Mouse (Mus musculus) heart, adult 9 months (tissue): ENCODE measurements around the gene Stxbp6.

Experiments used
- DNase-seq, 2 experiments: peaks; one replicate each; pipeline ENCODE4 v3.0.0; 2022; ENCODE audit warnings: low spot score in 2 of 2

Stxbp6 gene

DNA sequence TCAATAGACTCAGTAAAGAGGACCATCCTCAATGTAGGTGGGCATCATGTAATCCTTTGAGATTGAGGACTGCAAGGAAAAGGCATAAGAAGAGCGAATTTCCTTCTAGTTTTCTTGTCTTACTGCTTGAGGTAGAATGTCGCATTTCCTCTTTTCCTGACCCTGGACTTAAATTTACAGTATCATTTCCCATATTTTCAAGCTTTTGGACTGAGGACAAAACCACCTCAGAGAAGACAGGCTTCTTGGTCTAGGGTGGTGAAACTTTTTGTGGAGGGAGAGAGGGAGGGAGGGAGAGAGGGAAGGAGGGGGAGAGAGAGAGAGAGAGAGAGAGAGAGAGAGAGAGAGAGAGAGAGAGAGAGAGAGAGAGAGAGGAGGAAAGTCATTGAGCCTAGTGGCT lies 155.6 kb downstream of the Stxbp6 start:
- no peak for DNase-seq

DNA sequence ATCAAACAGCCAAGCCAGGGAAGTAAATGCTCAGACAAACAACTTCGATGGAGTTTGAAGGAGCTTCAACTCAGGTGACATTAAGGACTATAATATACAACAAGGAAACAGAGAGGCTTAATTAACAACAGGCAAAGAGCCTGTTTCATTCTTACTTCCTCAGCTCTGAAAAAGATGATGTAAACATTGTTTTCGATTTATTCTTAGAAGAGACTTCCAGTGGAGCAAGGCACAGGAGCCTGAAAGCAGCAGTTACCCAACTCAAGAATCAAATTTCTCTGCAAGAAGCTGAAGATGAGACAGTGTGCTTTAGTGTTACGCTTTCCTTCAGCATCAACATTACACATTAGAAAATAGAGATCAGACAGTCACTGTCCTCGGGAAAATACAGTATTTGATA lies 160.7 kb downstream of the Stxbp6 start:
- no peak for DNase-seq

DNA sequence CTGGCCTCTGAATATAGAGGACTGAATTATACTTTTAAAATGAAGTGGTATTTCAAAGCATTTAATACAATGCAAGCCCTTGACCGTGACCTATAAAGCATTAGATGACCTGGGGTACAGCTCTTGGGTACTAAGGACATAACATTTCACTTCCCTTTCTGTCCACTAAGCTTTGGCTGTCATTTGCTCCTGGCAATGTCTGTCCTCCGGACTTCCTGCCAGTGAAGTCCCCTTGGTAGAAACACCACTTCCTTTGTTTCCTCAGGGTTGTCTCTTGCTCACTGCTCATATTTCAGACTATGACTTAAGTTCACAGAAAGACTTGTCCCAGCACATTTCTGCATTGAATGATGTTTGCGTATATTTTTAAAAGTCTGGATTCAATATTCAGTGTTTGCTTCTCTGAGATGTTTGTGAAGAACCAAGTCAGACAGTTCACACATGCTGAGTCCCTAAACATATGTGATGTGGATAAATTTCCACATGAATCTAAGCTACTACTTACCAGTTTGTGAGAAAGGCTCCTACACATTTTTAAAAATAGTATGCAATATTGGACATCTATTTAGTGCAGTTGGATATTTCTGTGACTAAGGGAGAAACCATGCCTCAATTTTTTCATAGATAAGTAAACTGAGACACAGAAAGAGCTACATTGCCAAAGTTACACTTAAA lies 166.3 kb downstream of the Stxbp6 start:
- peak in 1 of 2 experiments; percentile 23 for DNase-seq

DNA sequence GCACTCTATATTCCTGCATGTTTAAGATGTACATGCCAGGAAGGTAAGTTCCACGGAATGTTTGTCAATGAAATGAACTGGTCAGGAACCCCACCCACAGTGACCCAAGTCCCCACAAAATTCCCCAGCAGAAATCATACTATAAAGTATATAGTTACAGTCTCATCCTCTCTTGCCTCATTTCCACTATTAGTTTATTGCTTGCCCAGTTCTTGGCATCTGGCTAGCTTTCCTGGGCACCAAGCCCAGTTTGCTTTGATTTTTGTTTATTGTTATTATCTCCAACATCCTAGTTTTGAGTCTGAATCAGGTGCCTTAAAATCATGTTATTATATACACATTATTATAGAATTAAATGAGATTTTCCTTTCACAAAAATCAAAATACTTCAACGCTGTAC lies 168.5 kb downstream of the Stxbp6 start:
- DNase-seq, result no peak

DNA sequence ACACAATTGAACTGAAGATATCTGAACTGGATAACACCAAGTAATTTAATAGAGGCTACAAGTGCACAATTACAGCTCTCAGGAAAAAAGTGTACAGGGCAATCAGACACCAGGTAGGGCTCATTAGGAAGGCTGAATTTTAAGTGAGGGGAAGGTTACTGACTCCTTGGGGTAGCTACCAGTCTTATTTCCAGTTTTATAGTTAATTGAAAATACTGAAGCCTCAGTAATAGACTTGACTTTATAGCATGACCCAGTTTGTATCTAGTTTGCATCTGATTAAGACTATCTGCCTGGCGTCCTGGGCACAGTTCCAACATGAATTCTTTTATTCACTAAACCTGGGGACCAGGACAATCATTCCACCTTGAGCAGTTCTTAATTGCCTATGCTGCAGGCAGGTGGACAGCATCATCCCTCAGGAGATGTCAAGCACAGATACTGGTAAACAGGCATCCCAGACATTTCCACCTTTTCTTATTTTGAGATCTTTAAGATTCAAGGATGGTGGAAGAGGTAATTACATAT lies 171.2 kb downstream of the Stxbp6 start:
- no peak for DNase-seq

DNA sequence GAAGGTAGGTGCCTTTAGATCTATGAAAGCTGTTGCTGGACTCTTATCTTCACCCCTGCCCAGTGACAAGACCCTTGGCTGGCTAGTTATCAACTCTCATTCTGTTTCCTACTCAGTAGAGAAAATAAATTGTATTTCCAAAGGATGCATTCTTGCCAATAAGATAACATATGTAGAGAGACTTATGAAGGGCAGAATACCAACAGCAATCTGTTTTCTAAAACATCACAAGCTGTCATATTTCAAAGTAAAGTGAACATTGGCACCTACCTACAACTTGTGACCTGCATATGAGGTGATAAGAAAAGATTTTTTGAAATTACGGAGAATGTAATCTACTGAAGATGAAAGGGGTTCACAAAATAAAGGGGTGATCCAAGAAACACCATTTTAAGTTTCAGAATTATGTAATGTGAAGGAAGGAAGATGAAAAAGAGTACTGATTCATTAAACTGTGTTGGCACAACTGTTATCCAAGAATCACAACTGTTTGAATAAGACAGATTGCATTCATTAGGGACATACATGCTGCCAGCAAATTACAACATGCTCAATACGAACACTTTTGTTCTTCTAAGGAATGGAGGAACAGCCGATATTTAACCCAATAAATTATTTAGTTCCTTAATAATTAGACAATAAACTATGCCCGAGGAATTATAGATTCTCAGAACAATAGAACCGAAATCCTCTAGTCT lies 175.2 kb downstream of the Stxbp6 start:
- no peak for DNase-seq

DNA sequence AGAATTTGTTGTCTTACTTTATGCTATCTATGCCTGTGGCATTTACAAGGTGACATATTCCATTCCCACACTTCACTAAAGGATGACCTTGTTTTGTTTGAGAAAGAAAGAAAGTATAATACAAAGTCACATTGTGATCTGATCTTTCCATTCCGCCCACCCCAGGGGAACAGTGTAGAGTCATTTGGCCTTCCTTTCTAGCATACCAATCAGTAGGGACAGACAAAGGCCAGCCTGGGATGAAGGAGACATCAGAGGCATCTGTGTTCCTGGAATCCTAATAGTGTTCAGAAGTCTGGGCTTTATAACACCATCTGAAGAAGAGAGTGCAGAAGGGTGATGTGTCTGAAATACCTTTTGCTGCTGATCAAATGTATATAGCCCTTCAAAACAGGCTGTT lies 178.0 kb downstream of the Stxbp6 start:
- DNase-seq, result no peak

DNA sequence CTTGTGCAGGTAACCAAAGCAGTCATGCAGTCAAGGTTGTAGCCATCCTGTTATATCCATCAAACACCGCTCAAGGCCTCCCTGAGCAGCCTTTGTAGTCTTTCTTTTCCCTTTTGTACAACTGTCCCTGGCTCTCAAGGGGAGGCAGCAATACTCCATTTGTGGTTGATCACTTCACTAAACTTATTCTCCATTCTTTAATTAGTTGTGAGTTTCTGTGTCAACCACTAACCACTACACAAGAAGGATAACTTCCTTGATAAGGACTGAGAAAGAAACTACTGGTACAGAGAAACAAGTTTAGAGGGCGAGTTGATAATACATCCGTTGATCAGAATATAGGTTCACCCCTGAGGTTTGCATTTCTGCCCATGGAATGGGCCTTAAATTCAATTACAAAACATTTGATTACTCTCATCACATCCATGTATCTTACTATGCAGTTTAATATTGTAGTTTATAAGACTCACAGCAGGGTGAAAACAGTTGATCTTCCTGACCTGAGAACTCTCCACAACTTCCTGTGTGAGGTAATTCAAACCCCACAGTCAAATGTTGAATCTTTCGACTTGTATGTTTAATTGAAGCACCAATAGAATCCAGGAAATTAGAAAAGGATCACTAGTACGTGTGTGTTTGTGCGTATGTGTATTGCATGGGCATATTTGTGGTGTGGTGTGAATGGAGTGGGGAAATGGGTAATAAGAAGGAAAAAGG lies 184.7 kb downstream of the Stxbp6 start:
- DNase-seq, result no peak

DNA sequence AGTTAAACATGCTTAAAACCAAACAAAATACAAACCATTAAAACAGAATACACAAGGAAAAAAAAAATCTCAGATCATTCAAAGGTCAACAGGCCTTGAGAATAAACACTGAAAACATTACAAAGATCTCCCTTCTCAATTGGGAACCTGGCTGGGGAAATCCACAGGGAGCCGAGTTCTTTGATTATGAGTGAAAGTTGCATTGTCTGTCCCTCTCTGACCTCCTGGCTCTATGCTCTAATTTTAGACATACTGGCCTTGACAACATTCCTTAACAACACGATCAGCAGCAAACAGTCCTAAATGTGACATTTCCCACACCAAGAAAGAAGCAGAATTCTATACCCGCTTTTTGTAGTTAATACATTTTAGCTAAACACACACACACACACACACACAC lies 187.7 kb downstream of the Stxbp6 start:
- DNase-seq, result peak in 1 of 2 experiments; percentile 15

DNA sequence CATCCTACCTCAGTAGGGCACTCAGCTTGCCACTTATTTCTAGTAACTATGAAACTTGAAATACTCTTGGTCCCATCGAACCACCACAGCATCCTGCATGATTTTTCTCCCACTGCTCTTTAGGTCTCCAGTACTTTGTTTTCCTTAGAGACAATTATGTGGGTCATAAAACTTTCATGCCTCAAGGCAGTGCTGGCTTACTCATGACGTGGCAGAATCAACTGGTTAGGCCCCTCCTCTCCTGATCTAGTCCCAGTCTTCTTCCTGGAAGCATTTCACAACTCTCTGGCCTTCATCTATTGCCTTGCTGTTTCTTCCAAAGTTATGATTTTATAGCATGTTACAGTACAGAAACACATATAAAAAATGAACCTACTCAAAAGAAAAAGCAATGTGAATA lies 201.8 kb downstream of the Stxbp6 start:
- DNase-seq, result no peak

DNA sequence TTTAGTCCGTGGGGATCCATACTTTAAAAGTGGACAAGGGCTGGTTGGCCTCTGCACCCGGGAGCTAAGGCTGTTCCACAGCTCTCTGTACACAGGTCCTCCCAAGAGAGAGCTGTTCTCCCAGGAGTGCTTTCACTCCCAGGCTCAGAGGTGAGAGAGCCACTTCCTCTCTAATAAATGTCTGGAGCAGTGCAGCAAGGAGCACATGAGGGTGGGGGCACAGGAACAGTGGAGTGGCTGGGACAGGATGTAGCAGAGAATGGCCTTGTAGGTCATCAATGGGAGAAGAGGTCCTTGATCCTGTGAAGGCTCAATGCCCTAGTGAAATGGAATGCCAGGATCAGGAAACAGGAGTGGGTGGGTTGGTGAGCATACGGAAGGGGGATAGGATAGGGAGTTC lies 209.1 kb downstream of the Stxbp6 start:
- peak; percentile 12 to 27 for DNase-seq

DNA sequence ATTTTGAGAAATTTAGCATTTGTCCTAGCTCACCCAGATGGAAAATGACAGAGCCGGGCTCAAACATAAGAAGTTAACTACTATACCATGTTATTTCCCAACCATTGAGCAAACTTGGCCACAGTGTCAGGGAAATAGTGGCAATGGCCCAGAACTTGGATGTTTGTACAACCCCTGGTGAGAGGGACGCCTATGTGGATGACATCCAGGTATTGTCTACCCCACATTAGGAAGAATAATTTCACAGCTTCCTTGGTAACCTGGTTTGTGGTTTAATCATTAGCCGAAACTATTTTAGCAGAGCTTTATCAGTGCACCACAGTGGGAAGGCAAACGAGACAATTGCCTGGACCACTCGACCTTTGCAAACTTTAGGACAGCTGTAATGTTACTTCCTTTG lies 215.1 kb downstream of the Stxbp6 start:
- DNase-seq, result peak; percentile 71 to 90

DNA sequence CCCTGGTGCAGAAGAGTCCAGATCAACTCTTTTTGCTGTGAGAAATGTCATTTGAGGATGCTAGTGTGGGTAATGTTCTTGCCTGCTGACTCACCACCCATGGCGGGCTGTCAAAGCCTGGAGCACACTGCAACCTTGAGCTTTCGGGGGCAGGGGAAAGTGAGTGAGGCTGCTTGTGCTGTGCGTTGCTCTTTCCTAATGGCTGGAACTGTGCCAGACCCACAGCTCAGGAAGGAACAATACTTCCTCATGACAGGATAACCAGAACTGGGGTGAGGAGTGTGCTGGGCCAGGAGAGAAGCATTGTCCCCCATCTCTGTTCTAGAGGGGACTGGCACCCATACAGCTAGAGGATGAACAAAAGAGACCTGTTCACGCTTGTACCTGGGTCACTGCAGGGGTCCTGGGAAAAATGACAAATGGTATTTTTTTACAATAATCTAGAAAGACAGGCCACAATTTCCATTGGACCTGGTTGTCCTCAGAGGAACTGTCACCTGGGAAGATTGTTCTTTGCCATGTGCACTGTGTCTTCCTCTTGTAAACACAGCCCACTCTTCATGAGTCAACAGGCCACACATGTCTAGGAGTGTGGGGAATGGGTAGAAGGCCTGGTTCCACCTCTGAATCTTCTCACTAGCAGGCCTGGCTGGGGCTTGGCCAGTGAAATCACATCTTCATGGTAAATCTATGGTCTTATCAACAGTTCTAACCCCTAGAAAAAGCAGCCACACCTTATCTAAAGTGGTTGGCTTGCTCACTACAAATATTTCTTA lies 216.2 kb downstream of the Stxbp6 start:
- peak; percentile 79 to 84 for DNase-seq

DNA sequence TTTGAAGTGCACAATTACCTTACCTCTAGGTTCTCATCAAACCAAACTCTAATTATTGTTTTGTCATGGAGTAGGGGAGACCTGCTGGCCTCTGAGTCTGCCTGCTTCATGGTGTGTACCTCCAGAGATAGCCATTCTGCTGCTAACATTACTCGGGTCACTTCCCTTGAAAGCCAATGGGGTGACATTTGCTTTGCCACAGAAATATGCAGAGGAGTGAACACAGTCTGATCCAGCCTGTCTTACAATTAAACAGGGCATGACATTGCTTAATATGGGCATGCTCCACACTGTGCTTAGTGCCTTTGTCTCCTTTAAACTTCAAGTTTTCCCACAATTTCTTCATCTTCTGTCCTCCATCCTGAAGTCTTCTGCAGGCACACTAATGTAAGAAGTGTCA lies 222.5 kb downstream of the Stxbp6 start:
- DNase-seq, result no peak

DNA sequence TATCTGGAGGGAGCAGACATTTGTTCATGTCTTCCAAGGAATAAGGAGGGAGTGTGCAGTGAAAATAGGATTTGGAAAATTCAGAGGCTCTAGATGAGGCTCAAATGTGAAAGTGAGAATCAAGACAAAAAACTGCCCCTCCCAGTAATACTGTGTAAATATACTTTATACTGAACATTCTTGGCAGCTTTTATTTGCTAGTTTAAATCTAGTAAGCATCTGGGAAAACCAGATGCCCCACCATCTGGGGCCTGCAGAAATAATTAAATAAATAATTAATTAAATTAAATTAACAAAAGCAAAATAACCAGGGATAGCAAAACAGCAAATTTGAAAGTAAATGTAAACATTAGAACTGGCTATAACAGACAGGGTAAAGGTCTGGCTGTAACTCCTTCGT lies 224.0 kb downstream of the Stxbp6 start:
- DNase-seq, result no peak

DNA sequence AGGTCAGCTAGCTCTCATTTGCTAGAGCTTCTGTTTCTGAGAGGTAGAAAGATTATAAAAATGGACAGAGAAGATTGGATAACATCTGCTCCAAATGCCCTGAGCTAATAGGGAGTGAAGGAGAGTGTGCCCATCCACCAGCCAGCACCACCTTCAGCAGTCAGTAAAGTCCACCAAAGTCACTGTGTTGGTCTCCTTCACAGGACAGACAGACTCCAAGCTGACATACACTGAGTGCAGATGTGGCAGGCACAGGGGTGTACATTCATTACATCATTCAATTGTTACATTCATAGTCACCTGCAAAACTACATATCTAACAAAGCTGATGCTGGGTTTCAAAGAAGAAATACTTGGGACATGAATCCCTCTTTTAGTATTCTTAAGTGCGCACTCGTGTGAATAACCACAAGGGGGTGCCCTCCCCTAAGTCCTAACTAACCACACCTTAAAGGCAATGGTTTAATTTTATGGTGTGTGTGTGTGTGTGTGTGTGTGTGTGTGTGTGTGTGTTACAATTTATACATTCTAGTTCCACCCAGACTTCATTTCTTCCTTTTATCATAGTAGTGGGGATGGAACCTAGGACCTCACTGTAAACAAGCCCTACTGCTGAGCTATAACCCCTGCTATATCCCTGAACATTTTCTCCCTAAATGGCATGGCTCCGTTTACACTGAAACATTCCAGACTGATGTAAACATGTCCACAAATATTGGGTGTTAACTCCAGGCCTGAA lies 225.9 kb downstream of the Stxbp6 start:
- DNase-seq, result peak; percentile 13 to 23

DNA sequence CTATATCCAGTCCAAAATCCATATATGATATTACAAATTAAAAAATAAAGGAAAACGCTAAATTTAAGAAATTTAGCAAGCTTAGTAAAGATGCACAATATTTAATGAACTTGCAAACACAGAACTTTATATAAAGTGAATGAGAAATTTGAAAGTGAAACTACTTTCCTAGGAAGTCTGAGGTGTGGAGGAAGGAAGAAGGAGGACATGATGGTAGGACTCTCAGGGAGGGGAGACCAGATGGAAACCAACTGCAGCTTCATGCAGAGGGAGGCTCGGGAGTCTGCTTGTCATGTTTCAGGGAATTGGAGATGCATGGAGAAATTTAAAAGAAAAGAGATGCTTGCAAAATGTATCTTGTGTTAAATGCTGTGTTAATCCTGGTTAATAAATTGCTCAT lies 233.9 kb downstream of the Stxbp6 start:
- no peak for DNase-seq

DNA sequence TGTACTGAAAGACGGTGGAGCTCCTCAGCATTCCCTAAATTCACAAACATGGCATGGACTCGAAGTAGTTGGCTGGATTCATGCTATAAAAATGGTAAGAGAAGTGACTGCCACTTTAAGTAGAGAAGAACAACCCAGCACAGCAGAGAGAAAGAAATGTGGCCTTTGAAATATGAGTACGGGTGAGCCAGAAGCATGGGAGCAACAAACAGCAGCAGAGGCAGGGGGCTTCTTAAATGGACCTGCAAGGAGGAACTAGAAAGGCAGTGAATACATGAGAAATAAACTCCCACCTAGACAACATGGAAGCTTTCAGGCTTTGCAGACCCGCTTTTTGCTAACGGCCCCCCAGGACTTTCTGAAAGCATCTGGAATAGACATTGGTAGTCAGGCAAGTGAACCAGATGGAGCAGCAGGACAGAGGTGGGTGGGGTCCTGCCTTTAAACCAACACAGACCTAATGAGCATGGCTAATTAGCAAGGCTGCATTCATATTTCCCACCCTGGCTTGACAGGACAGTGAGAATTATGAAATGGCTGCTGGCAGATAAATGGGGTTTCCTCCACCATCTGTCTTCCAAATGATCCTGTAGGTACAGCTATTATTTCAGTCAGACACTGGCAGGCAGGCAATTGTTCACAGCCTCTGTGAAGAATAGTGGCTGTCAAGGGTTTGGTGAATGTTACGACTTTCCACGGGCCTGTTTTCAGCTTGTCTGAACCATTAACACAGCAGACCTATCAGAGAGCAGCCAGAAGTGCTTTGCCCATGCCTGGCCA lies 234.7 kb downstream of the Stxbp6 start:
- no peak for DNase-seq

DNA sequence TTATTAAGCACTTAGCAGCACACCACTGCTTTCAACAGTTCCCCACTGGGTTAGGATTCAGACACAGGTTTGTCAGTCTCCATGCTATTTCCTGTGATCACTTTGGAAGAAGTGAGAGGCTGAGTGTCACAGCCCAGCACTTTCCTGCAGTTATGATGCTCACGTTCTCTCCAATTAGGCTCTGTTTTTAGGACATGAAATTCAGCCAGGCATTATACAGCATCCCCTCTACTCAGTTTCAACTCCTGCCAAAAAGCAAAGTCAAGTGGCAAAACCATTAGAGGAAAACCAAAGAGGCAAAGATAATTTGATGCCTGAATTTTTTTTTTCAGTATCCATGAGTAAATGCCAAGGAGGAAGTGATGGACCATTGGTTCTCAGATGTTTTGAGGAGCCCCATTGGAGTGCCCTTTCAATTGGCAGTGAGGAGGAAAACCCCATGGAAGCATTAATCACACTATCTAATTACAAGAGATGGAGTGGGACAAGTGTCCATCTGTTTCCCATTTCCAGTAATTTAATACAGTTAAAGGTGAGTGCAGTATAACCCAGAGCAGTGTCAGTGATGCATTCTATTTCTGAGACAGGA lies 238.5 kb downstream of the Stxbp6 start:
- DNase-seq, result no peak

DNA sequence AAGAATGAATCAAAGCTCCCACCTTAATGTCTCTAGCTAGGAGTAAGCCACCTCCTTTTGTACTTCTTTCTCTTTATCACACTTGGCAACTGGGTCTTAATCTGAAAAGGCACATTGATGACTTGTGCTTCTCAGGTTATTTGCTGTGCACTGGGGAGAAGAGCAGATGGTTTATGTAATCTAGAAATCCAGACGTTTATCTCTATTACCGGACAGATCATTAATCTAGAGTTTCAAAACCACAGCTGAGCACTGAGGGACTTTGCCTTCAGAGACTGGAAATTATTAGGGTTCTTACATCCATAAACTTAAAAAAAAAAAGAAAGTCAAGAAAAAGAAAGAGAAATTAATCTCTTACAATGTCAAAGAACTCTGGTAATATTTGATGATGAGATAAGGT lies 262.6 kb downstream of the Stxbp6 start:
- no peak for DNase-seq
